Mouse (Mus musculus): ENCODE results near the gene Ppip5k1. TPM values are rescaled to one million over a fixed set of nuclear protein-coding genes. Genes with fewer than 3 reads are reported as not detected.
A peak's percentile ranks its signal among the peaks of the same experiment; 100 is the strongest.

The Ppip5k1 gene
- polyA plus RNA-seq, 1 experiment: 34.0 TPM

DNA sequence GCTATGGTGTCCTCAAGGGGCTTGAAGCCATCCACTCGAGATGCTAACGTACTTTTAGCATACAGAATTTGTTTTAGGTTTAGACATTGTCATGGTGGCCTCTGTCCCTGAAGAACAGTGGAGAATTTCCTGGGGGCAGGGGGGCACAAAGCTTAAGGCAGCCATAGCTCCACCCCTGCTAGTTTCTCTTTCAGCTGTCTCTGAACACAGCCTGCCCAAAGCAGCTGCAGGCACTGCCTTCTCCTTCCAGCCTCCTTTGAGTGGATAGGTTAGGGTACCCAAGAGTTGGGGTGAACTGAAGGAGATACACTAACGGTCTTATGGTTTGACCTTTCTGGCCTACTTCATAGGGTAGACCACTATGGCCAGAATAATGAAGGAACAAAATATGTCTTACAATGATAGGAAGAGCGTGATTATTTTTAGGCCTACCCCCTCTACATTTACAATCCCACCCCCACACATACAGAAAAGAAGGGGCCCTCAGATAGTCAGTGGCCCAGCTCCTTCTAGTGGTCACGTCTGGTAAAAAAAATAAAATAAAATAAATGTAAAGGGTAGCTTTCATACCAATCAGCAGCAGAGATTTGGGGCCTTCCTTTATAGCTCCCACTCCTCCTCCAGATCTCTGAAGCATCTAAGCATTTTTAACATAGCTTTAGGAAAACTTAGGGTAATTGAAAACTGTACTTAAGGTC lies 62.7 kb downstream of the Ppip5k1 start:
- no peak overlapping the region for H3K4me3 ChIP-seq (replicated peaks; ENCODE audit: extremely low read depth, low read depth, low read length)
- TF ChIP-seq CTCF (IDR thresholded peaks at IDR 0.05; ENCODE audit: insufficient read depth, low read length): no peak
- no peak for TF ChIP-seq POLR2A (IDR thresholded peaks at IDR 0.05; ENCODE audit: borderline replicate concordance, extremely low read depth, low read depth, low read length)
- 76% methylated on average over 5 of the region's 5 CpGs for WGBS
- DNase-seq: no peak
- peaks cover 11% of the 10 kb centered on the region for H3K4me1 ChIP-seq (ENCODE audit: control insufficient read depth, insufficient read depth, low read length)

DNA sequence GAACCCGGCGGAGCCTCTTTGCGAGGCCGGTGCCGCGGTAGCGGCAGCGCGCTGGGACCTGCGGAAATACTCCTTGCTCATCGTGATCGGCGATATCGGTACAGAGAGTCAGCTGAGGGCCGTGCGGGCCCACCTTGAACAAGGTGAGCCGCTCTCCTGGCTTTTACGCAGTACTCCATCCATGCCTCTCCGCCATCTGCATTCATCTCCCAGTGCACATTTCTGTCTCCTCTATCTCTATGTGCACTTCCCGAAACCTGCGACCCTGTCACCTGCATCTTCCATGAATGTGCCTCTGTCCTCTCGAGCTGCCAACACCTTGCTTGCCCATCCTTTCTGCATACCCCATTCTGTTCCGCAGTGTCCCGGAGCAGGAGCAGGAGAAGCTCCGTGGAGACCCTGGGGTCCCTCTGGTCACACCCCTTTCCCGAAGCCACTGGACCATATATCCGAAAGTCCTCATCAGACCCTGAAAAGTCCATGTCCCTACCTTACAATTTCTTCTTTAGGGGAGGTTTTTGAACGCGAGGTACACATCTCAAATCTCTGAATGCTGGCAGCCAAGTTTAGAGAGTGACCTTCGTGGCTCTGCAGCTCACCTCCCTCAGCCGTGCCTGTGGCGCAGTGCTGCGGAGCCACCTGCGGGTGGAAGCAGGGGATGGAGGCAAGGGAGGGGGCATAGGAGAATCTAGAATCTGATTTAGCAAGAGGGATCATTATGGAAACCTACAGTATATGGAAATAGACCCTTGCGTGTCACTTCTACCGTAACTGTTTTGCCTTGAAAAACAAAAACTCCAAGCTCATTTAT lies 65.3 kb downstream of the Ppip5k1 start:
- TF ChIP-seq CTCF (IDR thresholded peaks at IDR 0.05; ENCODE audit: insufficient read depth, low read length) (no peak), POLR2A (IDR thresholded peaks at IDR 0.05; ENCODE audit: borderline replicate concordance, extremely low read depth, low read depth, low read length) (no peak)
- Histone ChIP-seq H3K4me1 (ENCODE audit: control insufficient read depth, insufficient read depth, low read length) (peaks cover 11% of the 10 kb centered on the region), H3K4me3 (replicated peaks; ENCODE audit: extremely low read depth, low read depth, low read length) (peak overlapping the region; percentile 87)
- DNase-seq: no peak
- 5% methylated on average over 36 of the region's 36 CpGs for WGBS

DNA sequence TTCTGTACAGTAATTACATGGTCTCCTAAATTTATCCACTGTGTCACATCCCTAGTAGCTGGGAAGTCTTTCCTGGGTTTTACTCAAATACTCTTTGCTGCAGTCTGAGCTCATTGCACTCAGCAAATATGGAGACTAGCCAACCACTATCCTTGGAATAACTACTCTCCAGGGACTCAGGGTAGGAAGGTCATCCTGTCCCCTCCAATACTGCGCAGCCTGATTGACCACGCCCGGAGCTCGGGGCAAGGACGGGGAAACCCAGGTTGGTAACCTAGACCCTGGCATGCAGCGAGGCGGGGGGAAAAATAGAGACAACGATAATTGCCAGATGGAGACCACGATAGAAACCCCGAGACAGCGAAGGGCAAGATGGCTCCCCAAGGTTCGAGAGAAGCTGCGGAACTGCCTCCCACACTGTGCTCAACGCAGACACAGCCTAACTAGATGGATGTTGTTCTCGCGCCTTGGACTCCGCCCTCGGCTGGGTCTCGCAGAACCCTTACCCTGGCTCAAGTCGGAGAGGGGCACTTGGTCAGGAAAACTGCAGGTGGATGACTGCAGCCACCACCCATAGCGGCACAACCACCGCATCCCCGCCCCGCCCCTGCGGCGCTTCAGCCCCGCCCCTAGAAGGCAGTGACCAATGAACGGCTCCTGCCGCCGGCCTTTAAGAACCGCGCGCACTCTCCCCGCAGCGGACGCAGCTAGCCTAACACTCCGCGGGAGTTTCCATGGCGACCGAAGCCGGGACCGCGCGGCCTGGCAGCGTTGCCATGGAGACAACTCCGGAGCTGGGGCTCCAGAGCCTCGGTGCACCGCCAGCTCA lies 66.1 kb downstream of the Ppip5k1 start, which contains the start of gene Map1a:
Gene Map1a (plus strand): TSS at position 700 of the 829 bp plus-strand sequence.
- 1% methylated on average over 48 of the region's 48 CpGs for WGBS
- TF ChIP-seq CTCF (IDR thresholded peaks at IDR 0.05; ENCODE audit: insufficient read depth, low read length): no peak
- TF ChIP-seq POLR2A (IDR thresholded peaks at IDR 0.05; ENCODE audit: borderline replicate concordance, extremely low read depth, low read depth, low read length): no peak

DNA sequence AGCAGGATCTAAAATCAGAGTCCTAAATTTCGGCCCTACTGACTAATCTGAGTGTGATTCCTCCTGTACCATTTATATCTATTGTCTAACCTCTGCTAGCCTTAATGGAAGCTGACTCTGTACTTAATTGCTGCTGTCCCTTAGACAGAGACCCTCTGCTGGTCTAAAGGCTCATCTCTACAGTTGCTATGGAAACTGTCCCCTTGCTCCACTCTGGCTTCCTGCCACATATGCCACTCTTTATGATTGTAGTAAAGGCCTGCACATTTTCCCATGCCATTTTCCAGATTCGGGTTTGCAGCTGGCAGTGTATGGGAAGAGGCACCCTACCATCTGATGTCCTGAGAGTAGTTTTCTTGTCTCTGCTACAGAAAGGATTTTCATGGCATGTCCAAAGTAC lies 67.3 kb downstream of the Ppip5k1 start:
- DNase-seq: no peak
- TF ChIP-seq POLR2A (IDR thresholded peaks at IDR 0.05; ENCODE audit: borderline replicate concordance, extremely low read depth, low read depth, low read length) (no peak), CTCF (IDR thresholded peaks at IDR 0.05; ENCODE audit: insufficient read depth, low read length) (no peak)
- Histone ChIP-seq H3K4me1 (ENCODE audit: control insufficient read depth, insufficient read depth, low read length) (peaks cover 6% of the 10 kb centered on the region), H3K4me3 (replicated peaks; ENCODE audit: extremely low read depth, low read depth, low read length) (no peak overlapping the region)
- WGBS: 78% methylated on average over 2 of the region's 2 CpGs

More for the DNA sequence above, 66.1 kb downstream of the Ppip5k1 start, which contains the start of gene Map1a:
- DNase-seq: peak; percentile 75
- Histone ChIP-seq H3K4me1 (ENCODE audit: control insufficient read depth, insufficient read depth, low read length) (peaks cover 8% of the 10 kb centered on the region), H3K4me3 (replicated peaks; ENCODE audit: extremely low read depth, low read depth, low read length) (peak within 1 kb of the TSS; percentile 87)

DNA sequence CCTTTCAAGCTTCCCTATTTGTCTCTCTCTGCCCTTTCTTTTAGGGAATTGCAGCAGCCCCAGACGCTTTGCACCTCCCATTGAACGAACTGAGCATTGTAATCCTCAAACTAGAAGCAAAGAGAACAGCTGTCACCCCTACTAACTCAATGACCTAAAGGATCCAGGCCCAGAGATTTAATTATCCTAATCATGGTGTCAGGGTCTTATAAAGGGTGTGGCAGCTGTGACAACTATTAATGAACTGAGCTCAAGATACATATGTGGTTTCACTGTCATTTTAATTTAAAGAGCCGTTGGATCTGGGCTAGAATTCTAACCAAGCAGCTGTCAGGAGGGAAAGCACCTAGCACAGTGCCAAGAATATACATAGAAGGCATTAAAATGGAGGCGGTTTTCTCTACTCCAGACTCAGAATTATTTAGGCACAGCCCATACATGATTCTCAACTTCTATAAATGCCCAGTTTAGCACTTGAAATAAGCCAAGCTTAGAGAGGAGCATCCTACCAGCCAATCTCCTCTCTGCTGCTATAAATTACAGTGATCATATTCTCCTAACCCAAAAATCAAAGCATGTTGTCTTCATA lies 83.2 kb downstream of the Ppip5k1 start:
- WGBS: 32% methylated on average over 4 of the region's 4 CpGs
- H3K4me1 ChIP-seq (ENCODE audit: control insufficient read depth, insufficient read depth, low read length): no peaks in the 10 kb centered on the region
- no peak for DNase-seq
- no peak overlapping the region for H3K4me3 ChIP-seq (replicated peaks; ENCODE audit: extremely low read depth, low read depth, low read length)
- TF ChIP-seq CTCF (IDR thresholded peaks at IDR 0.05; ENCODE audit: insufficient read depth, low read length): no peak
- TF ChIP-seq POLR2A (IDR thresholded peaks at IDR 0.05; ENCODE audit: borderline replicate concordance, extremely low read depth, low read depth, low read length): no peak

DNA sequence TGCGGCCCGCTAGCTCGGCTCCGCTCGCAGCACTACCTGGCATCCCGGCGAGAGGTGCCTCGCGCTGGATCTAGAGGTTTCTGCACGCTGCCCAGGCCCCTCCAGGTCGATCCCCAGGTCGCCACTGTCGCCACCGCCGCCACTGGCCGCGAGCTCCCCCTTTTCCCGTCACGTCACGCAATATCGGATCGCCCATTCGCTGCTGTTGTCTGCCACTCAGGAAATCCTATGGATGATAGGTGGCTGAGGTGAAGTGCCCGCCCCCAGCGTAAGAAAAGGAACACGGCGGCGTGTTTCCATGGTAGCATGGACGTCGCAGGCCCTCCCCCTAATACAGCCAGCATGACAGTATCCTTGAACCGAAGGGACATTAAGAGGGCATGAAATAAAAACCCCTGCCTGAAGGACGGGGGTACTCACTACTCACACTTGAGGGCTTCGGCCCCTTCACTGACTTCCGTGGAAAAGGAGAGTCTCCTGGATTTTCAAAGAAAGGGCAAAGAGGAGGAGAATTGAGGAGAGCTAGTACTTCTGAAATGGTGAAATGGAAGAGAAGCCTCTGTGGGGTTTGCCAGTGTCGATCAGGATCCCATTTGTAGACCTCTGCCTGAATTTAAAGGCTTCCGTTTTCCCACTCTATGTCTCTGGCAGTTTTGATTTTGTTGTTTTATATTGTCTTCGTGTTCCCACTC lies 83.8 kb downstream of the Ppip5k1 start, which contains the start of gene Trp53bp1:
Gene Trp53bp1 (minus strand): TSS at position 172 of the 692 bp plus-strand sequence.
- peak within 1 kb of the TSS; percentile 75 for H3K4me3 ChIP-seq (replicated peaks; ENCODE audit: extremely low read depth, low read depth, low read length)
- 1% methylated on average over 37 of the region's 37 CpGs for WGBS
- TF ChIP-seq CTCF (IDR thresholded peaks at IDR 0.05; ENCODE audit: insufficient read depth, low read length) (no peak), POLR2A (IDR thresholded peaks at IDR 0.05; ENCODE audit: borderline replicate concordance, extremely low read depth, low read depth, low read length) (no peak; the same call in 1 of the 2 replicates)
- DNase-seq: peak; percentile 98
- H3K4me1 ChIP-seq (ENCODE audit: control insufficient read depth, insufficient read depth, low read length): no peaks in the 10 kb centered on the region

DNA sequence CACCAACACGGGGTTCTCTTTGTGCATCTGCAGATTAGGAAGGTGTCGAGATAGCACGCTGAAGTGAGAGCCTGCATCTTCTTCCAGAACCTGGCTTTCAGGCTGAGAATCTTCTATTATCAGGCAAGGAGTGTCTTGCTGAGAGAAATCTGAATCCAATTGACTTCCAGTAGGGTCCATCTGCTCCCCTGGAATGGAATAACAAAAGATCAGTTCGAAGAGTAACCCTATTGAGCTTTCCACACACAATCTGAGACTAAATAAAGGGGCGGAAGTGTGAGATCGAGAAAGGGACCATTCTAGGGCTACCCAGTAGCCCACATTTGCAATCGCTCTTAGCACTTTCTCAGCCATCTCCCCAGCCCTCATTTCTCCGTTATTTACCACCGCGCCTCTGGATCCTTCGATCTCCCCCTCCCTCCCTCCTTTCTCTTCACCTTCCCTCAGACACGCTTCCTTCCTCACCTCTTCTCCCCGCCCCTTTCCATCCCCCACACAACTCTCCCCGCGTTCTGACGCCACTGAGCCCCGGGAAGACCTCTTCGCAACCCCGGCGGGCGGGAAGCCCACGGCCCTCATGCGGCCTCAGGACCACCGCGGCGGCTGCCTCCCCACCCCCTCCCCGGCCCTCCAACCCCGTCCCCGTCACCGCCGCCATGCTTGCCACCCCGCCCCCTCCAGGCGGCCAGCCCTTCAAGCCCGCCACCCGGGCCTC lies 84.5 kb downstream of the Ppip5k1 start:
- no peak for DNase-seq
- Histone ChIP-seq H3K4me1 (ENCODE audit: control insufficient read depth, insufficient read depth, low read length) (no peaks in the 10 kb centered on the region), H3K4me3 (replicated peaks; ENCODE audit: extremely low read depth, low read depth, low read length) (peak overlapping the region; percentile 75)
- TF ChIP-seq CTCF (IDR thresholded peaks at IDR 0.05; ENCODE audit: insufficient read depth, low read length) (no peak), POLR2A (IDR thresholded peaks at IDR 0.05; ENCODE audit: borderline replicate concordance, extremely low read depth, low read depth, low read length) (no peak)
- 3% methylated on average over 35 of the region's 35 CpGs for WGBS

DNA sequence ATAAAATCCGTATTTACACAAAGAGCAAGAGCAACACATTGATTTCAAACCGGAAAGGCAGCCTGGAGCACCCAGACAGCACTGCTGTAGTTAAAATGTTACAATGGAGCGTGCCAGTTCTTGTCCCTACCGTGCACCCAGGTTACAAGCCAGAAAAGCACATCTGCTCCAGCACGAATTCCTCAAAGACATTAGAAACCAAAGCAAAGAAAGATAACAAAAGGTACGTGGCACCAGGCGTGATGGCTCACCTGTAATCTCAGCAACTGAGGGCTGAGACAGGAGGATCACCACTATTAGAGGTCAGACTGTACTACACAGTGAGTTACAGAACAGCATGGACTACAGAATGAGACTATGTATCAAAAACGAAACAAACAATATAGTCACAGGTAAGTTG lies 86.8 kb downstream of the Ppip5k1 start:
- Histone ChIP-seq H3K4me1 (ENCODE audit: control insufficient read depth, insufficient read depth, low read length) (no peaks in the 10 kb centered on the region), H3K4me3 (replicated peaks; ENCODE audit: extremely low read depth, low read depth, low read length) (no peak overlapping the region)
- DNase-seq: no peak
- WGBS: 77% methylated on average over 8 of the region's 8 CpGs
- no peak for TF ChIP-seq POLR2A (IDR thresholded peaks at IDR 0.05; ENCODE audit: borderline replicate concordance, extremely low read depth, low read depth, low read length)

Other genes with a start within 250 kb of the Ppip5k1 start
- gene Tgm7, start 245.6 kb downstream of the Ppip5k1 start, polyA plus RNA-seq (2012; rRNA removed): not detected in 2 replicates
- gene Adal, start 215.0 kb downstream of the Ppip5k1 start, polyA plus RNA-seq (2012; rRNA removed): 3.4 and 4.5 TPM in 2 replicates
- 8.7 and 9.1 TPM in 2 replicates for gene Lcmt2, start 214.7 kb downstream of the Ppip5k1 start, polyA plus RNA-seq (2012; rRNA removed)
- gene Tubgcp4, start 184.7 kb downstream of the Ppip5k1 start, polyA plus RNA-seq (2012; rRNA removed): 18.9 and 26.5 TPM in 2 replicates
- 3.6 and 4.7 TPM in 2 replicates for gene Zscan29, start 184.3 kb downstream of the Ppip5k1 start, polyA plus RNA-seq (2012; rRNA removed)
- gene Trp53bp1, start 84.0 kb downstream of the Ppip5k1 start, polyA plus RNA-seq (2012; rRNA removed): 15.5 and 28.1 TPM in 2 replicates
- gene Map1a, start 65.8 kb downstream of the Ppip5k1 start, polyA plus RNA-seq (2012; rRNA removed): 4.6 and 4.7 TPM in 2 replicates
- 36.4 and 55.0 TPM in 2 replicates for gene Ckmt1, start 2.3 kb upstream of the Ppip5k1 start, polyA plus RNA-seq (2012; rRNA removed)
- gene Strc, start 31.8 kb upstream of the Ppip5k1 start, polyA plus RNA-seq (2012; rRNA removed): 0.08 TPM in 1 of 2 replicates, not detected in the other
- gene Pdia3, start 58.4 kb upstream of the Ppip5k1 start, polyA plus RNA-seq (2012; rRNA removed): 395 and 710 TPM in 2 replicates
- 1.00 and 2.0 TPM in 2 replicates for gene Catsper2, start 58.4 kb upstream of the Ppip5k1 start, polyA plus RNA-seq (2012; rRNA removed)
- 0.97 and 1.1 TPM in 2 replicates for gene Ell3, start 88.9 kb upstream of the Ppip5k1 start, polyA plus RNA-seq (2012; rRNA removed)
- gene Serf2, start 93.8 kb upstream of the Ppip5k1 start, polyA plus RNA-seq (2012; rRNA removed): 227 and 315 TPM in 2 replicates
- 6.8 and 10.1 TPM in 2 replicates for gene Hypk, start 97.9 kb upstream of the Ppip5k1 start, polyA plus RNA-seq (2012; rRNA removed)
- 0.40 and 0.66 TPM in 2 replicates for gene Serinc4, start 101.4 kb upstream of the Ppip5k1 start, polyA plus RNA-seq (2012; rRNA removed)
- gene Mfap1b, start 118.7 kb upstream of the Ppip5k1 start, polyA plus RNA-seq (2012; rRNA removed): 3.3 and 5.1 TPM in 2 replicates
- 3.0 and 4.9 TPM in 2 replicates for gene Mfap1a, start 151.3 kb upstream of the Ppip5k1 start, polyA plus RNA-seq (2012; rRNA removed)
- gene Wdr76, start 151.3 kb upstream of the Ppip5k1 start, polyA plus RNA-seq (2012; rRNA removed): 1.3 and 3.0 TPM in 2 replicates